Mouse (Mus musculus) ovary, adult 2 months (tissue): Measurements from ENCODE around the gene Faap20. TPM values are rescaled to one million over a fixed set of nuclear protein-coding genes. Genes with fewer than 3 reads are reported as not detected.

Source experiments
- polyA plus RNA-seq: library from polyadenylated mRNA; depleted of rRNA; stranded (reverse); fragments of >200 nt; gene quantifications from 2 replicates; pipeline ENCODE4 v1.2.3, GENCODE M21; 2012; rRNA removed

The Faap20 gene
- polyA plus RNA-seq = 72.4 and 93.5 TPM in 2 replicates

GRCm38 (mm10) chr4:155249648-155250351 lies at the start of gene Faap20:
Gene Faap20 (plus strand): TSS chr4:155249802.

GRCm38 (mm10) chr4:155222552-155222840 lies 27.1 kb upstream of the Faap20 start, which contains the start of gene Ski:
Gene Ski (minus strand): TSS chr4:155222592.

Other genes starting within 250 kb of the Faap20 start
- gene Plch2, start 193.0 kb upstream of the Faap20 start, polyA plus RNA-seq = 57.4 and 58.2 TPM in 2 replicates
- 42.8 and 46.1 TPM in 2 replicates for gene Pex10, start 182.8 kb upstream of the Faap20 start, polyA plus RNA-seq
- 57.3 and 64.1 TPM in 2 replicates for gene Rer1, start 163.4 kb upstream of the Faap20 start, polyA plus RNA-seq
- 19.8 and 20.5 TPM in 2 replicates for gene Morn1, start 163.2 kb upstream of the Faap20 start, polyA plus RNA-seq
- gene Ski, start 27.2 kb upstream of the Faap20 start, polyA plus RNA-seq = 91.4 and 100 TPM in 2 replicates
- 9.5 and 12.1 TPM in 2 replicates for gene Prkcz, start 111.6 kb downstream of the Faap20 start, polyA plus RNA-seq
- gene Gabrd, start 148.3 kb downstream of the Faap20 start, polyA plus RNA-seq = 0.38 and 1.6 TPM in 2 replicates
- 6.1 and 8.0 TPM in 2 replicates for gene Cfap74, start 159.4 kb downstream of the Faap20 start, polyA plus RNA-seq
- gene Tmem52, start 219.3 kb downstream of the Faap20 start, polyA plus RNA-seq = 24.6 and 32.7 TPM in 2 replicates
- 767 and 998 TPM in 2 replicates for gene Gnb1, start 241.6 kb downstream of the Faap20 start, polyA plus RNA-seq